Mouse (Mus musculus): Measurements from ENCODE around the gene Wdr45.

GRCm38 (mm10) chrX:7688321-7688720, 25.8 kb upstream of the Wdr45 start:
- TF ChIP-seq MAX (IDR thresholded peaks at IDR 0.05; ENCODE audit: low read depth) (no peak), POLR2A (IDR thresholded peaks at IDR 0.05; ENCODE audit: insufficient read length, low read depth) (no peak), TCF12 (IDR thresholded peaks at IDR 0.05; ENCODE audit: insufficient read depth, poor library complexity, severe bottlenecking) (no peak), E2F4 (IDR thresholded peaks at IDR 0.05; ENCODE audit: insufficient read depth) (no peak), POLR2AphosphoS2 (IDR thresholded peaks at IDR 0.05; ENCODE audit: insufficient read length, low read depth) (no peak), MYOG (IDR thresholded peaks at IDR 0.05; ENCODE audit: control insufficient read depth in 1 of 3, insufficient read depth in 1 of 3, insufficient read length in 2 of 3, low read depth in 2 of 3) (no peak), CEBPB (IDR thresholded peaks at IDR 0.05; ENCODE audit: insufficient read depth, poor library complexity, severe bottlenecking) (no peak), USF1 (IDR thresholded peaks at IDR 0.05; ENCODE audit: low read depth) (no peak), TCF3 (IDR thresholded peaks at IDR 0.05; ENCODE audit: insufficient read length, low read depth) (no peak)
